Comparison of ENCODE assay signal across 8 mouse cellular contexts in genomic region chr1:162004821-162005770, GRCm38 (mm10). TPM values are rescaled to one million over a fixed set of nuclear protein-coding genes. Genes with fewer than 3 reads are reported as not detected.
DNase-seq lines count a peak whose midpoint lies in the region; ATAC-seq and TF ChIP-seq lines count a peak whose summit lies in the region.

No protein-coding gene starts in this region.

- H3K36me3 ChIP-seq in intestine, postnatal 0 days (ENCODE audit: control insufficient read depth, insufficient read depth): no peaks in the 10 kb centered on the region
- no peaks in the 10 kb centered on the region for H3K36me3 ChIP-seq in liver, embryonic 16.5 days (ENCODE audit: control insufficient read depth, insufficient read depth)
- H3K36me3 ChIP-seq in neural tube, embryonic 11.5 days (ENCODE audit: control insufficient read depth, insufficient read depth, low read length): no peaks in the 10 kb centered on the region

- peak overlapping the region; percentile 37 for H3K4me2 ChIP-seq in intestine, postnatal 0 days (replicated peaks; ENCODE audit: low read depth)
- peak overlapping the region; percentile 45 for H3K4me2 ChIP-seq in liver, embryonic 16.5 days (ENCODE audit: low read depth, low read length)
- H3K4me2 ChIP-seq in neural tube, embryonic 11.5 days (ENCODE audit: low read depth): no peak overlapping the region

- H3K4me3 ChIP-seq in bone marrow, adult 2 months (replicated peaks; ENCODE audit: control insufficient read depth, low read depth, low read length): peak overlapping the region; percentile 56
- H3K4me3 ChIP-seq in intestine, postnatal 0 days (ENCODE audit: low read depth, low read length): no peak overlapping the region
- peak overlapping the region; percentile 36 for H3K4me3 ChIP-seq in liver, embryonic 16.5 days (ENCODE audit: low read depth, low read length)
- no peak overlapping the region for H3K4me3 ChIP-seq in neural tube, embryonic 11.5 days (ENCODE audit: low read depth, low read length)

- H3K4me1 ChIP-seq in bone marrow, adult 2 months (ENCODE audit: control insufficient read depth, insufficient read depth, low read length): peaks cover 2% of the 10 kb centered on the region
- H3K4me1 ChIP-seq in intestine, postnatal 0 days (replicated peaks; ENCODE audit: control insufficient read depth, insufficient read depth, low read length): no peaks in the 10 kb centered on the region
- no peaks in the 10 kb centered on the region; the same call in 1 of the 2 replicates for H3K4me1 ChIP-seq in liver, embryonic 16.5 days (ENCODE audit: control insufficient read depth, low read depth, low read length)
- peaks cover 13% of the 10 kb centered on the region for H3K4me1 ChIP-seq in neural tube, embryonic 11.5 days (ENCODE audit: control insufficient read depth, insufficient read depth, low read length)

- WGBS in bone marrow, adult 2 months: 22% methylated on average over 23 of the region's 23 CpGs
- WGBS in intestine, postnatal 0 days: 32% methylated on average over 23 of the region's 23 CpGs
- 31% methylated on average over 23 of the region's 23 CpGs for WGBS in liver, embryonic 16.5 days (ENCODE audit: insufficient replicate concordance)
- WGBS in neural tube, embryonic 11.5 days: 43% methylated on average over 23 of the region's 23 CpGs

- peak; percentile 61; the same call in 1 of the 2 replicates for ATAC-seq in intestine, postnatal 0 days
- peak; percentile 70; the same call in 1 of the 2 replicates for ATAC-seq in liver, embryonic 16.5 days (ENCODE audit: low read depth)
- ATAC-seq in neural tube, embryonic 11.5 days (ENCODE audit: insufficient read depth, low FRiP score, low TSS enrichment): no peak

- peak; percentile 40 for TF ChIP-seq CTCF in bone marrow, adult 2 months (IDR thresholded peaks at IDR 0.05; ENCODE audit: control insufficient read depth, insufficient read depth, low read length)
- peak; percentile 85 for TF ChIP-seq CTCF in intestine, postnatal 0 days (IDR thresholded peaks at IDR 0.05; ENCODE audit: low read depth)

- H3K9ac ChIP-seq in intestine, postnatal 0 days (ENCODE audit: low read depth, low read length): no peak overlapping the region
- H3K9ac ChIP-seq in liver, embryonic 16.5 days (ENCODE audit: low read depth, low read length): no peak overlapping the region
- peak overlapping the region; percentile 32 for H3K9ac ChIP-seq in neural tube, embryonic 11.5 days (ENCODE audit: low read length)

- no peaks in the 10 kb centered on the region for H3K27me3 ChIP-seq in intestine, postnatal 0 days (replicated peaks; ENCODE audit: control insufficient read depth, insufficient read depth, low read length)
- H3K27me3 ChIP-seq in liver, embryonic 16.5 days (ENCODE audit: control insufficient read depth, insufficient read depth, low read depth, low read length): no peaks in the 10 kb centered on the region
- no peaks in the 10 kb centered on the region for H3K27me3 ChIP-seq in neural tube, embryonic 11.5 days (ENCODE audit: control insufficient read depth, insufficient read depth, low read length)

- no peaks in the 10 kb centered on the region for H3K9me3 ChIP-seq in intestine, postnatal 0 days (ENCODE audit: control insufficient read depth)
- no peaks in the 10 kb centered on the region for H3K9me3 ChIP-seq in liver, embryonic 16.5 days (replicated peaks; ENCODE audit: control insufficient read depth, low read length)
- no peaks in the 10 kb centered on the region for H3K9me3 ChIP-seq in neural tube, embryonic 11.5 days (ENCODE audit: control insufficient read depth, low read length)

- no peak for TF ChIP-seq POLR2A in bone marrow, adult 2 months (IDR thresholded peaks at IDR 0.05; ENCODE audit: borderline replicate concordance, control insufficient read depth, low read depth, low read length)

- peak; percentile 27 for DNase-seq in R1 (ENCODE audit: low read depth, low spot score)
- DNase-seq in heart, adult 18-20 months: peak; percentile 74 to 79
- DNase-seq in neural tube, embryonic 11.5 days (ENCODE audit: low spot score): peak; percentile 66
- no peak for DNase-seq in left cerebral cortex, adult 9 months (ENCODE audit: low spot score in 2 of 2)
- no peak for DNase-seq in ovary, adult 18-20 months (ENCODE audit: low spot score)

- peak overlapping the region; percentile 50 for H3K27ac ChIP-seq in bone marrow, adult 2 months (ENCODE audit: control insufficient read depth, insufficient read depth, low read depth, low read length, poor library complexity)
- peak overlapping the region; percentile 47 for H3K27ac ChIP-seq in intestine, postnatal 0 days (ENCODE audit: low read depth, low read length)
- peak overlapping the region; percentile 54 for H3K27ac ChIP-seq in liver, embryonic 16.5 days (ENCODE audit: low read length)
- H3K27ac ChIP-seq in neural tube, embryonic 11.5 days (ENCODE audit: low read depth, low read length): peak overlapping the region; percentile 77

RNA-seq across cellular contexts. Expression of gene 4930558K02Rik, which starts 25.7 kb away (rescaled TPM):
- polyA plus RNA-seq in bone marrow, adult 2 months (2011; ENCODE audit: insufficient read depth, insufficient read length, low replicate concordance, missing spikeins): not detected in 2 replicates
- not detected for total RNA-seq in heart, adult 18-20 months (2021)
- polyA plus RNA-seq in intestine, postnatal 0 days (2015; fragmentation: Nextera tagmentation; extraction: Ambion mirVana): not detected in 2 replicates
- polyA plus RNA-seq in liver, embryonic 16.5 days (2015; fragmentation: Nextera tagmentation; extraction: Ambion mirVana): not detected in 2 replicates
- polyA plus RNA-seq in neural tube, embryonic 11.5 days (2014; fragmentation: Nextera tagmentation; extraction: Ambion mirVana): not detected in 2 replicates

RNA-seq across cellular contexts. Expression of gene Pigc, which starts 36.1 kb away (rescaled TPM):
- 11.8 and 12.9 TPM in 2 replicates for polyA plus RNA-seq in bone marrow, adult 2 months (2011; ENCODE audit: insufficient read depth, insufficient read length, low replicate concordance, missing spikeins)
- 10 to 100 TPM in 1 of 2 experiments, 1 to 10 TPM in 1; 8.9 to 11.6 TPM for total RNA-seq in heart, adult 18-20 months (2021)
- 35.0 and 36.6 TPM in 2 replicates for polyA plus RNA-seq in intestine, postnatal 0 days (2015; fragmentation: Nextera tagmentation; extraction: Ambion mirVana)
- 11.0 and 11.1 TPM in 2 replicates for polyA plus RNA-seq in liver, embryonic 16.5 days (2015; fragmentation: Nextera tagmentation; extraction: Ambion mirVana)
- 34.7 and 38.4 TPM in 2 replicates for polyA plus RNA-seq in neural tube, embryonic 11.5 days (2014; fragmentation: Nextera tagmentation; extraction: Ambion mirVana)

Comparison
In these comparisons a context has a peak if more than half of its experiments do, and no peak if none do; other contexts are left out.
1. DNase-seq: peak in R1 (single experiment), heart, adult 18-20 months (2 of 2) and neural tube, embryonic 11.5 days (single experiment); none in left cerebral cortex, adult 9 months (0 of 2) and ovary, adult 18-20 months (single experiment).
2. H3K4me3 ChIP-seq: peak in bone marrow, adult 2 months (single experiment) and liver, embryonic 16.5 days (single experiment); none in intestine, postnatal 0 days (single experiment) and neural tube, embryonic 11.5 days (single experiment).
3. Peak in every context shown above with its lines, with median percentiles within 50 percentile points of each other: H3K27ac ChIP-seq.